Comparison of ENCODE assay signal across 8 mouse cellular contexts in the genomic region with DNA sequence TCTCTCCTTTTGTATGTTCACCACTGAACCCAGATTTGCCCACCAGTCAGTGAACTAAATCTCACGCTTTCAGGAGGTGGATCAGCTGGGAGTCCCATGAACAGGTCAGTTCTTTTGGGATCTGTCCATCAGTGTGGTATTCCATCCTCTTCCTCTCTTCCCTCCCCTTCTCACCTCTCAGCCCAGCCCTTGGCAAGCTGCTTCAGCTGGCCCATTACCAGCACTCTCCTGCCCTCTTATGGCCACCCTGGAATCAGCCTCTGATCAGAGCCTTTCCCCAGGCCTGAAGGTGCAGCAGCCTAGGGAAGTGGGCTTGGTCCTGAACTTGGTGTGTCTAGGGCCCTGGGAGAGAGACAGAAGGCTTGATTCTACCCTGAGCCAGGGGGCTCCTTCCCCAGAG. TPM values are rescaled to one million over a fixed set of nuclear protein-coding genes. Genes with fewer than 3 reads are reported as not detected.
DNase-seq lines count a peak whose midpoint lies in the region; ATAC-seq lines count a peak whose summit lies in the region.

No protein-coding gene starts in this region.

- H3K9ac ChIP-seq in heart, embryonic 11.5 days (ENCODE audit: low read depth, low read length): no peak overlapping the region
- H3K9ac ChIP-seq in forebrain, embryonic 14.5 days (ENCODE audit: low read length): no peak overlapping the region
- no peak overlapping the region for H3K9ac ChIP-seq in hindbrain, embryonic 11.5 days (ENCODE audit: low read depth, low read length)
- H3K9ac ChIP-seq in midbrain, embryonic 11.5 days (ENCODE audit: low read length): no peak overlapping the region
- H3K9ac ChIP-seq in stomach, embryonic 16.5 days (ENCODE audit: low read length): no peak overlapping the region

- no peak for ATAC-seq in heart, embryonic 11.5 days (replicated peaks; ENCODE audit: insufficient number of reproducible peaks, low FRiP score, low TSS enrichment)
- ATAC-seq in forebrain, embryonic 14.5 days: peak; percentile 16; the same call in 1 of the 2 replicates
- peak; percentile 72 for ATAC-seq in hindbrain, embryonic 11.5 days (ENCODE audit: low FRiP score)
- peak; percentile 74; the same call in 1 of the 2 replicates for ATAC-seq in midbrain, embryonic 11.5 days (ENCODE audit: low FRiP score)
- 0 out of 2 replicates have a peak, but pooled peaks have one; percentile 45 for ATAC-seq in stomach, embryonic 16.5 days (ENCODE audit: insufficient read depth, low FRiP score)

- peak; percentile 96 for DNase-seq in heart, adult 11 months
- DNase-seq in brain, adult 2 months (ENCODE audit: low read depth, low spot score): peak; percentile 84
- DNase-seq in forebrain, embryonic 14.5 days (ENCODE audit: low spot score): peak; percentile 69
- peak; percentile 75 for DNase-seq in hindbrain, embryonic 11.5 days (ENCODE audit: low spot score)
- peak; percentile 74 to 77 for DNase-seq in layer of hippocampus, postnatal 10 days (ENCODE audit: low spot score in 2 of 2)
- DNase-seq in midbrain, embryonic 11.5 days (ENCODE audit: low spot score, missing footprints): peak; percentile 90

- H3K27ac ChIP-seq in heart, embryonic 11.5 days (ENCODE audit: low read depth, low read length): no peak overlapping the region
- H3K27ac ChIP-seq in forebrain, embryonic 14.5 days (ENCODE audit: low read depth, low read length): no peak overlapping the region
- H3K27ac ChIP-seq in hindbrain, embryonic 11.5 days (ENCODE audit: low read depth, low read length): no peak overlapping the region
- H3K27ac ChIP-seq in midbrain, embryonic 11.5 days (ENCODE audit: low read depth, low read length): no peak overlapping the region
- H3K27ac ChIP-seq in stomach, embryonic 16.5 days (ENCODE audit: low read length): no peak overlapping the region

- H3K4me3 ChIP-seq in heart, embryonic 11.5 days (ENCODE audit: low read depth, low read length): no peak overlapping the region
- H3K4me3 ChIP-seq in forebrain, embryonic 14.5 days (ENCODE audit: low read depth, low read length): no peak overlapping the region
- H3K4me3 ChIP-seq in hindbrain, embryonic 11.5 days (ENCODE audit: low read depth, low read length): no peak overlapping the region
- H3K4me3 ChIP-seq in midbrain, embryonic 11.5 days (ENCODE audit: low read depth, low read length): no peak overlapping the region
- H3K4me3 ChIP-seq in stomach, embryonic 16.5 days (replicated peaks; ENCODE audit: low read length): no peak overlapping the region

- H3K9me3 ChIP-seq in heart, embryonic 11.5 days (replicated peaks; ENCODE audit: control insufficient read depth, low read length): no peaks in the 10 kb centered on the region
- H3K9me3 ChIP-seq in forebrain, embryonic 14.5 days (replicated peaks; ENCODE audit: control insufficient read depth, low read length): no peaks in the 10 kb centered on the region
- no peaks in the 10 kb centered on the region for H3K9me3 ChIP-seq in hindbrain, embryonic 11.5 days (ENCODE audit: control insufficient read depth, low read length)
- H3K9me3 ChIP-seq in midbrain, embryonic 11.5 days (ENCODE audit: control insufficient read depth, low read length): no peaks in the 10 kb centered on the region
- H3K9me3 ChIP-seq in stomach, embryonic 16.5 days (replicated peaks; ENCODE audit: control insufficient read depth, low read length): no peaks in the 10 kb centered on the region

- WGBS in heart, embryonic 11.5 days (ENCODE audit: insufficient replicate concordance): 30% methylated on average over 1 of the region's 1 CpGs
- WGBS in forebrain, embryonic 14.5 days: 46% methylated on average over 1 of the region's 1 CpGs
- WGBS in hindbrain, embryonic 11.5 days: 45% methylated on average over 1 of the region's 1 CpGs
- WGBS in midbrain, embryonic 11.5 days: 62% methylated on average over 1 of the region's 1 CpGs
- WGBS in stomach, embryonic 16.5 days: 26% methylated on average over 1 of the region's 1 CpGs

- peaks cover 4% of the 10 kb centered on the region; the same call in 1 of the 2 replicates for H3K27me3 ChIP-seq in heart, embryonic 11.5 days (ENCODE audit: control insufficient read depth, insufficient read depth, low read length)
- peaks cover 4% of the 10 kb centered on the region; the same call in 1 of the 2 replicates for H3K27me3 ChIP-seq in forebrain, embryonic 14.5 days (replicated peaks; ENCODE audit: control insufficient read depth, insufficient read depth, low read length)
- 0 out of 2 replicates have a peak, but pooled peaks cover 2% of the 10 kb centered on the region for H3K27me3 ChIP-seq in hindbrain, embryonic 11.5 days (ENCODE audit: control insufficient read depth, insufficient read depth, low read length)
- 0 out of 2 replicates have a peak, but pooled peaks cover 6% of the 10 kb centered on the region for H3K27me3 ChIP-seq in midbrain, embryonic 11.5 days (ENCODE audit: control insufficient read depth, insufficient read depth, low read length)
- H3K27me3 ChIP-seq in stomach, embryonic 16.5 days (ENCODE audit: control insufficient read depth, insufficient read depth, low read length): no peaks in the 10 kb centered on the region; the same call in 1 of the 2 replicates

- no peak overlapping the region for H3K4me2 ChIP-seq in heart, embryonic 11.5 days
- H3K4me2 ChIP-seq in forebrain, embryonic 14.5 days (ENCODE audit: low read length): no peak overlapping the region
- H3K4me2 ChIP-seq in hindbrain, embryonic 11.5 days (replicated peaks; ENCODE audit: low read depth, low read length): no peak overlapping the region
- no peak overlapping the region for H3K4me2 ChIP-seq in midbrain, embryonic 11.5 days
- H3K4me2 ChIP-seq in stomach, embryonic 16.5 days (ENCODE audit: low read depth, low read length): no peak overlapping the region

- no peaks in the 10 kb centered on the region for H3K36me3 ChIP-seq in heart, embryonic 11.5 days (ENCODE audit: control insufficient read depth, insufficient read depth, low read length)
- no peaks in the 10 kb centered on the region for H3K36me3 ChIP-seq in forebrain, embryonic 14.5 days (ENCODE audit: control insufficient read depth, insufficient read depth, low read length)
- H3K36me3 ChIP-seq in hindbrain, embryonic 11.5 days (ENCODE audit: control insufficient read depth, insufficient read depth, low read length): no peaks in the 10 kb centered on the region
- H3K36me3 ChIP-seq in midbrain, embryonic 11.5 days (ENCODE audit: control insufficient read depth, insufficient read depth, low read length): no peaks in the 10 kb centered on the region
- no peaks in the 10 kb centered on the region for H3K36me3 ChIP-seq in stomach, embryonic 16.5 days (ENCODE audit: control insufficient read depth, insufficient read depth, low read length)

- 0 out of 2 replicates have a peak, but pooled peaks cover 5% of the 10 kb centered on the region for H3K4me1 ChIP-seq in heart, embryonic 11.5 days (ENCODE audit: control insufficient read depth, insufficient read depth, low read length)
- H3K4me1 ChIP-seq in forebrain, embryonic 14.5 days (ENCODE audit: control insufficient read depth, insufficient read depth, low read length): peaks cover 5% of the 10 kb centered on the region; the same call in 1 of the 2 replicates
- peaks cover 5% of the 10 kb centered on the region for H3K4me1 ChIP-seq in hindbrain, embryonic 11.5 days (replicated peaks; ENCODE audit: control insufficient read depth, insufficient read depth, low read length)
- peaks cover 5% of the 10 kb centered on the region; the same call in 1 of the 2 replicates for H3K4me1 ChIP-seq in midbrain, embryonic 11.5 days (ENCODE audit: control insufficient read depth, insufficient read depth, low read length)
- peaks cover 7% of the 10 kb centered on the region; the same call in 1 of the 2 replicates for H3K4me1 ChIP-seq in stomach, embryonic 16.5 days (ENCODE audit: control insufficient read depth, insufficient read depth, low read length)

RNA-seq across cellular contexts. Expression of a gene that starts 42.4 kb away (rescaled TPM):
- polyA plus RNA-seq in heart, embryonic 11.5 days (2014; fragmentation: Nextera tagmentation; extraction: Ambion mirVana): 0.14 and 0.24 TPM in 2 replicates
- 0.07 and 0.13 TPM in 2 replicates for polyA plus RNA-seq in forebrain, embryonic 14.5 days (2014; fragmentation: Nextera tagmentation; extraction: Ambion mirVana)
- polyA plus RNA-seq in hindbrain, embryonic 11.5 days (2014; fragmentation: Nextera tagmentation; extraction: Ambion mirVana): 0.20 and 0.37 TPM in 2 replicates
- under 1 TPM; 0.18 to 0.22 TPM for total RNA-seq in layer of hippocampus, postnatal 10 days (2021)
- polyA plus RNA-seq in midbrain, embryonic 11.5 days (2014; fragmentation: Nextera tagmentation; extraction: Ambion mirVana): 0.12 and 0.25 TPM in 2 replicates
- polyA plus RNA-seq in stomach, embryonic 16.5 days (2015; fragmentation: Nextera tagmentation; extraction: Ambion mirVana): 5.0 and 5.1 TPM in 2 replicates
